32 mouse cellular contexts compared by ENCODE assay signal in genomic region chr15:40187017-40187416, GRCm38 (mm10). TPM values are rescaled to one million over a fixed set of nuclear protein-coding genes. Genes with fewer than 3 reads are reported as not detected.
A peak's percentile ranks its signal among the peaks of the same experiment; 100 is the strongest.
DNase-seq lines count a peak whose midpoint lies in the region; ATAC-seq and TF ChIP-seq lines count a peak whose summit lies in the region.
"Had no signal": no experiment of that assay in that cellular context is flagged by ENCODE, and none has a peak within 500 bp of the region (broad histone marks: within the 10 kb centered on the region; RNA-seq: fewer than 3 reads in every experiment).

No protein-coding gene starts in this region.

- peak; percentile 15 for DNase-seq in lung, embryonic 14.5 days
- DNase-seq in lung, postnatal 36 days, result no peak
- peak; percentile 61 for DNase-seq in lung, postnatal 0 days (ENCODE audit: low spot score)
- no peak for DNase-seq in lung, adult 18-20 months
- no peak for DNase-seq in gastrocnemius, adult 8-10 months (ENCODE audit: low spot score in 2 of 2)
- no peak for DNase-seq in layer of hippocampus, adult 8-10 months (ENCODE audit: low spot score in 2 of 2)
- DNase-seq: adrenal gland, postnatal 10 days; adrenal gland, postnatal 36 days; B cell, adult 2 months; cerebellum, adult 18-20 months; cerebellum, adult 9-10 months; cerebellum, postnatal 14 days; gastrocnemius, adult 2 months; gastrocnemius, postnatal 25 days; heart, adult 18-20 months; heart, postnatal 10 days; heart, postnatal 36 days had no signal

- TF ChIP-seq CTCF in lung, embryonic 14.5 days (IDR thresholded peaks at IDR 0.05; ENCODE audit: low read depth), result no peak
- TF ChIP-seq CTCF in lung, postnatal 0 days (IDR thresholded peaks at IDR 0.05), result no peak

- no peaks in the 10 kb centered on the region for H3K4me1 ChIP-seq in lung, embryonic 14.5 days (ENCODE audit: insufficient read depth)
- no peaks in the 10 kb centered on the region for H3K4me1 ChIP-seq in lung, postnatal 0 days (ENCODE audit: insufficient read depth, low read depth, low read length)
- no peaks in the 10 kb centered on the region for H3K4me1 ChIP-seq in stomach, embryonic 15.5 days
- H3K4me1 ChIP-seq: forebrain, embryonic 10.5 days; forebrain, embryonic 13.5 days; heart, embryonic 12.5 days; heart, embryonic 15.5 days; hindbrain, embryonic 10.5 days; hindbrain, embryonic 15.5 days had no signal

- H3K4me3 ChIP-seq in lung, embryonic 14.5 days (ENCODE audit: low read depth, low read length), result no peak overlapping the region
- H3K4me3 ChIP-seq in lung, postnatal 0 days (ENCODE audit: low read depth, low read length), result no peak overlapping the region
- H3K4me3 ChIP-seq in stomach, embryonic 15.5 days (replicated peaks), result no peak overlapping the region
- H3K4me3 ChIP-seq: forebrain, embryonic 10.5 days; forebrain, embryonic 13.5 days; gastrocnemius, adult 2 months; heart, embryonic 12.5 days; heart, embryonic 15.5 days; hindbrain, embryonic 10.5 days; hindbrain, embryonic 15.5 days had no signal

- no peaks in the 10 kb centered on the region for H3K27me3 ChIP-seq in lung, embryonic 14.5 days (ENCODE audit: insufficient read depth, low read length)
- no peaks in the 10 kb centered on the region for H3K27me3 ChIP-seq in lung, postnatal 0 days (replicated peaks; ENCODE audit: insufficient read depth, low read length)
- no peaks in the 10 kb centered on the region for H3K27me3 ChIP-seq in stomach, embryonic 15.5 days (replicated peaks)
- H3K27me3 ChIP-seq: CH12.LX; forebrain, embryonic 13.5 days; heart, embryonic 12.5 days; heart, embryonic 15.5 days; hindbrain, embryonic 15.5 days; Patski had no signal

- no peak overlapping the region for H3K27ac ChIP-seq in lung, embryonic 14.5 days (ENCODE audit: low read depth)
- H3K27ac ChIP-seq in lung, postnatal 0 days (ENCODE audit: low read length), result no peak overlapping the region
- no peak overlapping the region for H3K27ac ChIP-seq in stomach, embryonic 15.5 days
- H3K27ac ChIP-seq: forebrain, embryonic 10.5 days; forebrain, embryonic 13.5 days; gastrocnemius, adult 2 months; heart, embryonic 15.5 days; hindbrain, embryonic 10.5 days; hindbrain, embryonic 15.5 days had no signal

- no peak overlapping the region for H3K4me2 ChIP-seq in lung, embryonic 14.5 days
- no peak overlapping the region for H3K4me2 ChIP-seq in lung, postnatal 0 days (replicated peaks; ENCODE audit: low read depth, low read length)
- H3K4me2 ChIP-seq in stomach, embryonic 15.5 days, result no peak overlapping the region
- H3K4me2 ChIP-seq: forebrain, embryonic 13.5 days; heart, embryonic 12.5 days; heart, embryonic 15.5 days; hindbrain, embryonic 15.5 days had no signal

- TF ChIP-seq EP300 in lung, postnatal 0 days (IDR thresholded peaks at IDR 0.05), result peak; percentile 51; the same call in 1 of the 2 replicates

- H3K9ac ChIP-seq in lung, embryonic 14.5 days, result no peak overlapping the region
- H3K9ac ChIP-seq in lung, postnatal 0 days (replicated peaks; ENCODE audit: low read depth), result no peak overlapping the region
- H3K9ac ChIP-seq in stomach, embryonic 15.5 days, result no peak overlapping the region
- H3K9ac ChIP-seq: forebrain, embryonic 13.5 days; heart, embryonic 12.5 days; heart, embryonic 15.5 days; hindbrain, embryonic 15.5 days had no signal

- no peak for ATAC-seq in lung, embryonic 14.5 days (ENCODE audit: insufficient read depth)
- peak; percentile 70 for ATAC-seq in lung, postnatal 0 days
- peak; percentile 87 for ATAC-seq in stomach, embryonic 15.5 days (ENCODE audit: insufficient read depth, low FRiP score, low read depth)
- ATAC-seq: forebrain, embryonic 13.5 days; forebrain, embryonic 16.5 days; Patski had no signal

- H3K36me3 ChIP-seq in lung, embryonic 14.5 days (ENCODE audit: insufficient read depth), result no peaks in the 10 kb centered on the region
- no peaks in the 10 kb centered on the region for H3K36me3 ChIP-seq in lung, postnatal 0 days (ENCODE audit: insufficient read depth, low read length)
- H3K36me3 ChIP-seq in stomach, embryonic 15.5 days, result no peaks in the 10 kb centered on the region
- H3K36me3 ChIP-seq: forebrain, embryonic 10.5 days; G1E; heart, embryonic 12.5 days; heart, embryonic 15.5 days; hindbrain, embryonic 10.5 days; hindbrain, embryonic 15.5 days had no signal

- WGBS in lung, embryonic 14.5 days, result 21% methylated on average over 6 of the region's 6 CpGs
- 29% methylated on average over 6 of the region's 6 CpGs for WGBS in lung, postnatal 0 days
- 39% methylated on average over 6 of the region's 6 CpGs for WGBS in stomach, embryonic 15.5 days

- no peaks in the 10 kb centered on the region for H3K9me3 ChIP-seq in lung, embryonic 14.5 days (ENCODE audit: low read depth, low read length)
- no peaks in the 10 kb centered on the region for H3K9me3 ChIP-seq in lung, postnatal 0 days (ENCODE audit: low read length)
- H3K9me3 ChIP-seq in stomach, embryonic 15.5 days, result no peaks in the 10 kb centered on the region
- H3K9me3 ChIP-seq: forebrain, embryonic 10.5 days; forebrain, embryonic 13.5 days; G1E; heart, embryonic 15.5 days; hindbrain, embryonic 10.5 days; hindbrain, embryonic 15.5 days had no signal

RNA-seq across cellular contexts. Expression of gene 9330182O14Rik, which starts 52.9 kb away (rescaled TPM):
- not detected in 2 replicates for polyA plus RNA-seq in lung, embryonic 14.5 days (2014; fragmentation: Nextera tagmentation; extraction: Ambion mirVana)
- not detected in 2 replicates for polyA plus RNA-seq in lung, postnatal 0 days (2015; fragmentation: Nextera tagmentation; extraction: Ambion mirVana)
- not detected in 2 replicates for polyA plus RNA-seq in stomach, embryonic 15.5 days (2015; fragmentation: Nextera tagmentation; extraction: Ambion mirVana)
- not detected for total RNA-seq in gastrocnemius, adult 8-10 months (2022)
- total RNA-seq in layer of hippocampus, adult 8-10 months (2022), result not detected
- total RNA-seq: adrenal gland, adult 18-20 months; CH12.LX; G1E; gastrocnemius, adult 2 months; gastrocnemius, postnatal 25 days; heart, adult 18-20 months; heart, postnatal 10 days; heart, postnatal 36 days had no signal
- polyA plus RNA-seq: embryonic facial prominence, embryonic 11.5 days; embryonic facial prominence, embryonic 14.5 days; forebrain, embryonic 10.5 days; forebrain, embryonic 13.5 days; forebrain, embryonic 16.5 days; G1E; gonadal fat pad, adult 2 months; heart, embryonic 12.5 days; heart, embryonic 15.5 days; hindbrain, embryonic 10.5 days; hindbrain, embryonic 15.5 days; Patski had no signal

Comparison
In these comparisons a context has a peak if more than half of its experiments do, and no peak if none do; other contexts are left out.
1. DNase-seq: peak in lung, embryonic 14.5 days (single experiment) and lung, postnatal 0 days (single experiment); none in lung, postnatal 36 days (single experiment), lung, adult 18-20 months (0 of 2), gastrocnemius, adult 8-10 months (0 of 2) and layer of hippocampus, adult 8-10 months (0 of 2).